Mouse (Mus musculus): ENCODE data around the gene Gm29427. TPM values are rescaled to one million over a fixed set of nuclear protein-coding genes. Genes with fewer than 3 reads are reported as not detected.

Gene Gm29427
- polyA plus RNA-seq, 1 experiment from 2014 or later: not detected

DNA sequence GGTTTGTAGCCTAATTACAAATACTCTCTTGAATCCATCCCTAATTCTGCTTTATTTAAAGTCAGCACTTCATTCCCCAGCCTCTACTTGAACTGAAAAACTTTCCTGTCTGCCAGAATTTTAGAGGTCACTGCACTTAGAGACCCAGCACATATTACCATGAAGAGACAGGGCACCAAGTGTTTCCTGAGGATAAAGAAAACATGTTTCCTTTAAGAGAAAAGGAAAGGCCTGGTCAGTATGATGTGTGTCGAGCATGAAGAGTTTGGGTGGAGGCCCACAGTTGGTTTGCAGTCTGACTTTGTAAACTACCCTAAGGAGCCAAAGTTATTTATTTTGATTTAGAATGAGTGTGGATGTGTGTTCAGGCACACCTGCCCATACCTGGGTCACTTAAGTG, 12.5 kb upstream of the Gm29427 start:
- no peak for ATAC-seq (replicated peaks; ENCODE audit: insufficient number of reproducible peaks, low FRiP score, low TSS enrichment)
- H3K4me1 ChIP-seq (ENCODE audit: control insufficient read depth, insufficient read depth, low read length): peaks cover 10% of the 10 kb centered on the region; the same call in 1 of the 2 replicates
- H3K27me3 ChIP-seq (ENCODE audit: control insufficient read depth, insufficient read depth, low read length): no peaks in the 10 kb centered on the region
- H3K36me3 ChIP-seq (ENCODE audit: control insufficient read depth, insufficient read depth, low read length): no peaks in the 10 kb centered on the region
- H3K9ac ChIP-seq (ENCODE audit: low read depth, low read length): no peak overlapping the region
- no peak overlapping the region for H3K4me3 ChIP-seq (ENCODE audit: low read depth, low read length)
- H3K4me2 ChIP-seq: no peak overlapping the region
- H3K9me3 ChIP-seq (replicated peaks; ENCODE audit: control insufficient read depth, low read length): no peaks in the 10 kb centered on the region
- 49% methylated on average over 1 of the region's 1 CpGs for WGBS (ENCODE audit: insufficient replicate concordance)
- no peak overlapping the region for H3K27ac ChIP-seq (ENCODE audit: low read depth, low read length)

DNA sequence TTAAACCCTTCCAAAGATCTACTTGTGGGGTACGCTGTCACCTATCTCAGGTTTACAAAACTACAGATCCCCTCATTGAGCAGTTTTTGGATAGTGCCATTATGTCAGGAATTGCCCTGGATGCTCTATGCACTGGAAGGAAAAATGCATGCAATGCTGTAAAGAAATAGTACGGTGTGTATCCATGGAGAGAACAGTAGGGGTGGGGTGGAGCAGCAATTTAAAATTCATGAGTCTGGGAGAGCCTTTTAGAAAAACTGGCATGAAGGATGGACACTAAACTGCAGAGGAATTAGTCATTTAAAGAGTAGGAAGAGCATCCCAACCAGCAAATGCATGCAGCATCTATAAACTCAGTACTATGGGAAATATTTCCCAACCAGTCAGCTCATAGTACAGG, 10.8 kb upstream of the Gm29427 start:
- Histone ChIP-seq H3K27me3 (ENCODE audit: control insufficient read depth, insufficient read depth, low read length) (no peaks in the 10 kb centered on the region), H3K4me1 (ENCODE audit: control insufficient read depth, insufficient read depth, low read length) (peaks cover 1% of the 10 kb centered on the region; the same call in 1 of the 2 replicates), H3K4me3 (ENCODE audit: low read depth, low read length) (no peak overlapping the region), H3K4me2 (no peak overlapping the region), H3K36me3 (ENCODE audit: control insufficient read depth, insufficient read depth, low read length) (no peaks in the 10 kb centered on the region), H3K27ac (ENCODE audit: low read depth, low read length) (no peak overlapping the region), H3K9ac (ENCODE audit: low read depth, low read length) (no peak overlapping the region), H3K9me3 (replicated peaks; ENCODE audit: control insufficient read depth, low read length) (no peaks in the 10 kb centered on the region)
- no peak for ATAC-seq (replicated peaks; ENCODE audit: insufficient number of reproducible peaks, low FRiP score, low TSS enrichment)
- 89% methylated on average over 2 of the region's 2 CpGs for WGBS (ENCODE audit: insufficient replicate concordance)

DNA sequence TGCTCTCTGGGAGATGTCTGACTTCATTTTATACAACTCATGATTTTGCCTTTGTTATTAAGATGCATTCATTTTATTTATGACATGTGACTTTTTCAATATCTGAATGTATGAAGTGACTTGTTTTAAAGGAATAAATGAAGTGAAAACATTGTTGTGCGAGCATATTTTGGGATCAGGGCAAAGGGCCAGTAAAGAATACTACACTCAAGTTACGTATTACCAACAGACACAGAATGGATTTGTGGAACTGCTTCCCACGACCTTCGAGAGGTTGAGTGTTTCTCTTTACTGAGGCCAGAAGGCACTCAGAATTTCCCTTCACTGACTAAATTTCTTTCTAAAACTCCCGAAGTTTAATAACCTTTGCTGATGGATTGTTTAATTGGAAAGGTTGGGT, 8.6 kb upstream of the Gm29427 start:
- H3K27me3 ChIP-seq (ENCODE audit: control insufficient read depth, insufficient read depth, low read length): no peaks in the 10 kb centered on the region
- ATAC-seq (replicated peaks; ENCODE audit: insufficient number of reproducible peaks, low FRiP score, low TSS enrichment): no peak
- no peak overlapping the region for H3K9ac ChIP-seq (ENCODE audit: low read depth, low read length)
- no peaks in the 10 kb centered on the region for H3K4me1 ChIP-seq (ENCODE audit: control insufficient read depth, insufficient read depth, low read length)
- H3K36me3 ChIP-seq (ENCODE audit: control insufficient read depth, insufficient read depth, low read length): no peaks in the 10 kb centered on the region
- no peaks in the 10 kb centered on the region for H3K9me3 ChIP-seq (replicated peaks; ENCODE audit: control insufficient read depth, low read length)
- H3K4me2 ChIP-seq: no peak overlapping the region
- WGBS (ENCODE audit: insufficient replicate concordance): 92% methylated on average over 5 of the region's 5 CpGs
- no peak overlapping the region for H3K4me3 ChIP-seq (ENCODE audit: low read depth, low read length)
- H3K27ac ChIP-seq (ENCODE audit: low read depth, low read length): no peak overlapping the region

DNA sequence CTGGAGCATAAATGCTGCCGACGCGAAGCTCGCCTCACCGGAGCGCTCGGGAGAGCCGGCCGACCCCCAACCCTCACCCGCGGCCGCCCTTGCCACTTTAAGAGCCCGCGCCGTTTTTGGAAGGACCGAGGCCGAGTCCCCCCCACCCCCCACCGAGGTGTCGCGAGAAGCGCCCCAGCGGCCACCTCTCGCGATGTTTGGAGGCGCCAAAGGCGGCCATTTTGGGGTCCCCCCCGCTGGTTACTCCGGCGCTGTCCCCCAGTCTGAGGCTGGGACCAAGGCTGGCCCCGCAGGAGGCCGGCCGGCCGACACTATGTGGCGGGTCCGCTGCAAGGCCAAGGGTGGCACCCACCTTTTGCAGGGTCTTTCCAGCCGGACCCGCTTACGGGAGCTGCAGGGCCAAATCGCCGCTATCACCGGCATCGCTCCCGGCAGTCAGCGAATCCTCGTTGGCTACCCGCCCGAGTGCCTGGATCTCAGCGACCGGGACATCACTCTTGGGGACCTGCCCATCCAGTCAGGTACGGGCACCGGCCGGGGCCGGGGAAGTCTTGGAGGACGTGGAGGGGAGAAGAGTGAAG, 1.8 kb upstream of the Gm29427 start, which contains the start of gene Yod1:
Yod1 (plus strand) TSS at position 37 of the 581 bp plus-strand sequence.
- H3K27ac ChIP-seq (ENCODE audit: low read depth, low read length): peak within 1 kb of the TSS; percentile 87
- peak; percentile 78 for ATAC-seq (replicated peaks; ENCODE audit: insufficient number of reproducible peaks, low FRiP score, low TSS enrichment)
- H3K27me3 ChIP-seq (ENCODE audit: control insufficient read depth, insufficient read depth, low read length): no peaks in the 10 kb centered on the region; the same call in 1 of the 2 replicates

DNA sequence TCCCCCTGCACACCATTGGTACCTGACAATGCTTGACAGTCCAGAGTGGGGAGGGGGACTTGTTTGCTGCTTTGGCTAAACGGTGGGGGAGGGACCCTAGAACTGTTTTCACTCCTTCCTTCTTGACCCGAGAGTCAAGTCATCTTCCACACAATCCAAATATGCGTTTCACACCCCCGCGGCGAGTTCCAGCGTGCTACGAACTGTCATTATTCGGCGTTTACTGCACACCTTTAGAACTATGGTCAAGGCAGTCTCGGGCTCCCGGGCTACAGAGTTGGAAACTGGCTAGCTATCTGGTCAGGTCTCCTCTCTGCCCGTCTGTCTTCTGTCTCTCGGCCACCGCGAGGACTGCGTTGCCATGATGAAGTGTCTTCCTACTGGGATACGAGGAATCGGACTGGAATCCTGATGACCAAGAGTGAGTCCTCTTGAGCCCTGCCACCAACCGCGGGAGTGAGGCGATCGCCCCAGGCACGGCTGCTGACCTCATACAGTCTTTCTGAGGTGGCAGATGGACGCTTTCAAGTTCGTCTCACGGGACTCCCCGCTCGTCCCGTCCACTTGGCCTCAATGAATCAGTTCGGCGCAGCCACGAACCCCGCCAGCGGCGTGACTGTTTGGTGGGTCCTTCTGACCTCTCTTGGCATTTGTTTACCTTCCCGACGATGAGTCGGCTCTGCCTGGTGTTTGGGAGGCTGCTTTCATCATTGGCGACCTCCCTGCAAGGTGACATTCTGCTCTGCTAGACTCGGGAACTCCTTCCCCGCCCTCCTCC, 1.1 kb upstream of the Gm29427 start:
- peak overlapping the region; percentile 99 for H3K4me2 ChIP-seq
- WGBS (ENCODE audit: insufficient replicate concordance): under 1% methylated on average over 42 of the region's 42 CpGs
- no peaks in the 10 kb centered on the region for H3K4me1 ChIP-seq (ENCODE audit: control insufficient read depth, insufficient read depth, low read length)
- H3K27me3 ChIP-seq (ENCODE audit: control insufficient read depth, insufficient read depth, low read length): no peaks in the 10 kb centered on the region; the same call in 1 of the 2 replicates
- peak overlapping the region; percentile 96 for H3K9ac ChIP-seq (ENCODE audit: low read depth, low read length)
- H3K9me3 ChIP-seq (replicated peaks; ENCODE audit: control insufficient read depth, low read length): no peaks in the 10 kb centered on the region
- peak overlapping the region; percentile 98 for H3K4me3 ChIP-seq (ENCODE audit: low read depth, low read length)
- H3K27ac ChIP-seq (ENCODE audit: low read depth, low read length): peak overlapping the region; percentile 87
- peak; percentile 5; the same call in 1 of the 2 replicates for ATAC-seq (replicated peaks; ENCODE audit: insufficient number of reproducible peaks, low FRiP score, low TSS enrichment)
- no peaks in the 10 kb centered on the region for H3K36me3 ChIP-seq (ENCODE audit: control insufficient read depth, insufficient read depth, low read length)

More for the DNA sequence above, 1.8 kb upstream of the Gm29427 start, which contains the start of gene Yod1:
- peak within 1 kb of the TSS; percentile 99 for H3K4me2 ChIP-seq
- H3K4me1 ChIP-seq (ENCODE audit: control insufficient read depth, insufficient read depth, low read length): no peaks in the 10 kb centered on the region
- WGBS (ENCODE audit: insufficient replicate concordance): under 1% methylated on average over 54 of the region's 54 CpGs
- H3K36me3 ChIP-seq (ENCODE audit: control insufficient read depth, insufficient read depth, low read length): no peaks in the 10 kb centered on the region
- peak within 1 kb of the TSS; percentile 98 for H3K4me3 ChIP-seq (ENCODE audit: low read depth, low read length)
- peak within 1 kb of the TSS; percentile 96 for H3K9ac ChIP-seq (ENCODE audit: low read depth, low read length)
- no peaks in the 10 kb centered on the region for H3K9me3 ChIP-seq (replicated peaks; ENCODE audit: control insufficient read depth, low read length)

GRCm38 (mm10) chr1:130716218-130716512, 566 bp upstream of the Gm29427 start:
- no peaks in the 10 kb centered on the region for H3K4me1 ChIP-seq (ENCODE audit: control insufficient read depth, insufficient read depth, low read length)
- H3K27me3 ChIP-seq (ENCODE audit: control insufficient read depth, insufficient read depth, low read length): no peaks in the 10 kb centered on the region; the same call in 1 of the 2 replicates
- peak overlapping the region; percentile 98 for H3K4me3 ChIP-seq (ENCODE audit: low read depth, low read length)
- peak overlapping the region; percentile 99 for H3K4me2 ChIP-seq
- H3K36me3 ChIP-seq (ENCODE audit: control insufficient read depth, insufficient read depth, low read length): no peaks in the 10 kb centered on the region
- WGBS (ENCODE audit: insufficient replicate concordance): 0% methylated on average over 3 of the region's 3 CpGs
- no peaks in the 10 kb centered on the region for H3K9me3 ChIP-seq (replicated peaks; ENCODE audit: control insufficient read depth, low read length)
- peak overlapping the region; percentile 96 for H3K9ac ChIP-seq (ENCODE audit: low read depth, low read length)
- peak overlapping the region; percentile 87 for H3K27ac ChIP-seq (ENCODE audit: low read depth, low read length)
- peak; percentile 2; the same call in 1 of the 2 replicates for ATAC-seq (replicated peaks; ENCODE audit: insufficient number of reproducible peaks, low FRiP score, low TSS enrichment)

GRCm38 (mm10) chr1:130714046-130714445, 1.6 kb downstream of the Gm29427 start:
- Histone ChIP-seq H3K9ac (ENCODE audit: low read depth, low read length) (no peak overlapping the region), H3K27ac (ENCODE audit: low read depth, low read length) (no peak overlapping the region), H3K9me3 (replicated peaks; ENCODE audit: control insufficient read depth, low read length) (no peaks in the 10 kb centered on the region), H3K4me1 (ENCODE audit: control insufficient read depth, insufficient read depth, low read length) (peaks cover 3% of the 10 kb centered on the region; the same call in 1 of the 2 replicates), H3K4me3 (ENCODE audit: low read depth, low read length) (no peak overlapping the region), H3K36me3 (ENCODE audit: control insufficient read depth, insufficient read depth, low read length) (no peaks in the 10 kb centered on the region), H3K4me2 (no peak overlapping the region), H3K27me3 (ENCODE audit: control insufficient read depth, insufficient read depth, low read length) (no peaks in the 10 kb centered on the region; the same call in 1 of the 2 replicates)
- ATAC-seq (replicated peaks; ENCODE audit: insufficient number of reproducible peaks, low FRiP score, low TSS enrichment): no peak
- WGBS (ENCODE audit: insufficient replicate concordance): 72% methylated on average over 4 of the region's 4 CpGs

DNA sequence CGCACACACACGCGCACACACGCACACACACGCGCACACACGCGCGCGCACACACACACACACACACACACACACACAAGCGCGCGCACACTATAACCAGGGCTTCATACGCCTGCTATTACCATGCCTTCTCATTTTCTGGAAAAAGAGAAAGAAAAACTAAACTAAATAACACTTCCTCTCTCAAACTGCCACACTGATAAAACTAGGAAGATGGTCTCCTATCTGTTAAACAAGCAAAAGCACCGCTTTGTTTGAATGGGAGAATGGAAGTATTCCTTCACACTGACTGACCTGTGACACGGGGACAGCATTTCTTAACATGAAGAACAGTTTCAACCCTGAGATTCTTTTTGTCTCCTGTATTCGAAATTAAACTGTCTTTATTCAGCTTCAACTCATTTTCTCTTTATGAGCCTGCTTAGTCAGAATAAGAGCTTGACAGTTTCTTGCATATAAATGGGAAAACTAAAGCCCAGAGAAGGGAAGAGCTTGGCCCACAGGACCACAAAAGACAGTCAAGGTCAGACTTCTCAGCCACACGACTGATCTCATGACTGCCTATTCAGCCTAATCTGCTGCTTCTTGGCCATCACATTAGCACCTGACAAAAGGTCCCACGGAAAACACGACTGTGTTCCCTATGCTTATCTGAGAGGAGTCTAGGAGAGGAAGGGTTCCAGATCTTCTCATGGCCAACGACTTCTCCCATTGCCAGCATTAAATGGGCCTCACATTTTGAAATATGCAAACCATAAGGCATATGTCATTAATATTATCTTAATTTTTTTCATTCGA, 5.1 kb downstream of the Gm29427 start:
- 82% methylated on average over 22 of the region's 22 CpGs for WGBS (ENCODE audit: insufficient replicate concordance)
- no peak overlapping the region for H3K4me2 ChIP-seq
- H3K4me3 ChIP-seq (ENCODE audit: low read depth, low read length): no peak overlapping the region
- ATAC-seq (replicated peaks; ENCODE audit: insufficient number of reproducible peaks, low FRiP score, low TSS enrichment): no peak
- H3K36me3 ChIP-seq (ENCODE audit: control insufficient read depth, insufficient read depth, low read length): 0 out of 2 replicates have a peak, but pooled peaks cover 5% of the 10 kb centered on the region
- no peaks in the 10 kb centered on the region; the same call in 1 of the 2 replicates for H3K27me3 ChIP-seq (ENCODE audit: control insufficient read depth, insufficient read depth, low read length)
- H3K9ac ChIP-seq (ENCODE audit: low read depth, low read length): no peak overlapping the region
- H3K9me3 ChIP-seq (replicated peaks; ENCODE audit: control insufficient read depth, low read length): no peaks in the 10 kb centered on the region
- peaks cover 3% of the 10 kb centered on the region; the same call in 1 of the 2 replicates for H3K4me1 ChIP-seq (ENCODE audit: control insufficient read depth, insufficient read depth, low read length)
- H3K27ac ChIP-seq (ENCODE audit: low read depth, low read length): no peak overlapping the region

All from heart, embryonic 11.5 days (tissue).